Mouse (Mus musculus) lung, postnatal 25 days (tissue): ENCODE measurements around the gene Hdgfl2.

ENCODE experiments used
- DNase-seq: peaks from one replicate; pipeline ENCODE4 v3.0.0; 2022; ENCODE audit warnings: low spot score

The Hdgfl2 gene

DNA sequence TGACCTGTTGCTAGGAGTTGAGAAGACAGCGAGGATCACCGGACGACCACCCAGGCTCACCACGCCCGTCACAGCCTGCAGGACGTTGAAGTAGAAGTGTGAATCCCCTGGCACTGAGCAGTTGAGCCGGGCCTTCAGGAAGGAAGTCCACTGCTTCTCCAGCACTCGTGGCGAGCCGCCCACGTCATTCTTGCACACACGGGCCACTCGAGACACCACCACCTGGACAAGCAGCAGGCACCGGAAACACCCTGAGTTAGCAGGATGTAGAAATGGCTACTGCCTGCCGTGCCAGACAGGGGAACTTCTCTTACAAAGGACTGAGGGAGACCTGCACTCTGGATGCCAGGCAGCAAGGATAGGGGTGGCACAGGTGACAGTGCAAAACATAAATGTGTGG is 48.8 kb downstream of the Hdgfl2 start:
- no peak for DNase-seq

DNA sequence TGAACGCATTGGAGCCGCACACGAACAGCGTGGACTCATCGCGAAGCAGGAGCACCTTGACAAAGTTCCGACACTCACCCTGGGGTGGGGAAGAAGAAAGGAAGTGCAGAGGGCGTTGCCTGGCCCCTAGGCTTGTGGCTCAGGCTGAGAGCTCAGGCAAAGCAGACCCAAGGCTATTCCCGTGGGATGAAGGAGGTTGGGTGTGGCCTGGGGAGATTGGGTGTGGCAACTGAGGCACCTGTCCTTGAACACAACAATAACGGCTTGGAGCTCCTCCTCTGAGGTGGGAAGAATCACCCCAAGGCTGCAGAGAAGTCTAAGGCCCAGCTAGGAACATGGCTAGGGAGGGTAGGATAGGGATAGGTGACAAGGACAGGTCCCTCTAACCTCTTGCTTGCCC is 51.7 kb downstream of the Hdgfl2 start:
- no peak for DNase-seq

DNA sequence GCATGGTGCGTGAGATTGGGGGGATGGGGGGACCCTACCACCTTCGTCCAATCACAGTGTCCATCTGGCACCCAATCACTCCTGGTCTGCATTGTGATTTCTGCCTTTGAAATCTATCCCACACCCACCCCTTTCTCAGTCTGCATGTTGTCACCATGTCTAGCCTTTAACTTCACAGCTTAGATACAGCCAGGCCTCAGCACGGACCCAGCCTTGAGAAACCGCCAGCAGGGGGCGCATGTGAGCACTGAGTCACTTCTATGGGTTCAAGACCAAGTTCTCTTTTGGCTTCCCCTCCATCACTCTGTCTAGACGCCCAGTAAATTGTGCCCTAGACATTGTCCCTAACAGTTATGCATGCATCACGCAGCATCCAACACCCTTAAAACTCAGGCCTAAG is 52.4 kb downstream of the Hdgfl2 start:
- DNase-seq, result peak; percentile 66

- peak; percentile 63 for DNase-seq
Measured at GRCm38 (mm10) chr17:56132661-56133060, 53.2 kb downstream of the Hdgfl2 start.

DNA sequence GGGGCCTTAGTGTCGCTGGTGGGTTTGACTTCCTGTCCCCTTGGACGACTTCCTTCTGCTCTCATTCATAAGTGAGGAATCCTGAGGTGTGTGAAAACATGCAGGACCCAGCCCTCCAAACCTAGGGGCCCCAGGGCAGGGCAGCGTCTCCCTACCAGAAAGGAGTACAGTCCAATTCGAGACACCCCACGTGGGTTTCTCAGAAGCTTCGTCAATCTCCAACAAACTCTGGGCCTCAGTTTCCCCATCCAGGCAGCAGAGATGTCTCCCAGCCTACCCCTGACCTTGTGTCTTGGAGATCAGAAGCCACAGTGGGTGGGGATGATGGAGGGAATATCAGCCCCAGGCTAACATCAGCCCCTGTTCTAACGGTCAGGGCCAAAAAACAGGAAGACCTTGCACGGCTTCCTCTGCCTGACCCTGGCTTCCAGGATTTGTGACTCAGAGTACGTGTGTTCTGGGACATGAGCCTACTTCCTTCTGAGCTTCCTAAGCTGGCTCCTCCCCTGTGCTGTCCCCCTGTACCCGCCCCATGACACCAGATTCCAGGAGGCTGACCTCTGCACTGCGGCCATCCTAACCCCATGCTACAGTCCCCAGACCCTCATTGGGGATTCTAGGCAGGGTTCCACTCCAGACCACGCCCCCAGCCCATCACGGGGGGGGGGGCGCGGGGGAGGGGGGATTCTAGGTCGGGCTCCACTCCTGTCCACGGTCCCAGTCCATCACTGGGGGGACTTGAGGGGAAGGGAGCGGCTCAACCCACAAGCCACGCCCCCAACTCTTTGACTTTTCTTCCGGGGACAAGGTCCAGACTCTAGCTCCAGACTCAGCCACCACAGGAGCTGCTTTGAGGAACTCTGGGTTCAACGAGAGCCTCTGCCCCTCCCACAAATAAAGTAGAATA is 54.3 kb downstream of the Hdgfl2 start:
- peak; percentile 82 for DNase-seq

GRCm38 (mm10) chr17:56134463-56134971 is 55.1 kb downstream of the Hdgfl2 start:
- DNase-seq, result peak; percentile 70

GRCm38 (mm10) chr17:56136558-56136957 is 57.1 kb downstream of the Hdgfl2 start:
- no peak for DNase-seq

DNA sequence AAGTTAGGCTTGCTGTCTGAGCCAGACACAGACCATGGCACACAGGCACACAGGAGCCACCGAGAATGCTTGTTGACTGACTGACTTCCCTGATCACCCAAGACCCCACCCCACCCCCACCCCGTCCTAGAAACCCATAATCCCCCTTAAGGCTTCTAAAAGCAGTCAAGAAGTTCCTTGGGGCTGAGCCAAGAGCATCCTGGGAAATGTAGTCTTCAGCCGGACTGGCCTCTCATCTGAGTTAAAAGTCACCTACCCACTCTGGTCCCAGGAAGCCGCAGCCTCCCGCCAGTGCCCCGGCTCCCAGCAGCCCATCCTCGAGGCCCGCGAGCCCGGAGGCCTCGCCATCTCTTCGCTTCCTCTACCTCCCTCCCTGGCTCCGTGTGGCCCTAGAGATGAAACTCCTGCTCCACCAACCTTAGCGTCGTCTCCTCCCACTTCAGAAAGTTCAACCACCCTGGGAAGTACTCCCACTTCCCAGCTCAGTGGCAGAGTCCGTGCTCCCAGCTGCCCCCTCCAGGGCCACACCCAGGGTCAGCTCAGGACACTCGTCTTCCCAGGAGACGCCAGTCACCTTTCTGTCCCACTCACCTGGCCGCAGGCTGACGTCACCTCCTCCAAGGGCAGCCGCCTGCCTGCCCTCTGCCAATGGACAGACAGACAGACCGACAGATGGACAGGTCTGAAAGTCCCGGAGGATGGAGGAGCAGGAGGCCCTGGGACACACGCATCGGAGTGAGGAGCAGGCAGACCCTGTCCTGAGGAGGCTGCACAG is 58.6 kb downstream of the Hdgfl2 start:
- DNase-seq, result no peak

DNA sequence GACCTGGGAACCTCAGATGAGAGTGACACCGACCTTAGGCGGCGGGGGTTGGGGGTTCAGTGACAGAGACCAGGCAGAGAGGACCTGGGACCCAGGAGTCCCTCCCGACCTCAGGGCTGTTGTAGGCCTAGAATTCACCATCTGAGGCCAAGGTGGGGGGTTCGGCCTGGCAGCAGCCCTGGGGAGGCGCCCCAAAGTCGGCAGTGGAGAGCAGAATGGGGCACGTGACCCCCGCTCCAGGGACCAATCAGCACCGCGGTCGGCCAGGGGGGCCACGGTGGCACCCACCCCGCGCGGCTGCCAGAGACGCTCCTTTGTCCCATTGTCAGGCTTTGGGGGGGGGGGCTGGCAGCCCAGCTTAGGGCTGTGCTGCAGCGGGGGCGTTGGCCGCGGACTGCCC is 59.9 kb downstream of the Hdgfl2 start:
- no peak for DNase-seq

DNA sequence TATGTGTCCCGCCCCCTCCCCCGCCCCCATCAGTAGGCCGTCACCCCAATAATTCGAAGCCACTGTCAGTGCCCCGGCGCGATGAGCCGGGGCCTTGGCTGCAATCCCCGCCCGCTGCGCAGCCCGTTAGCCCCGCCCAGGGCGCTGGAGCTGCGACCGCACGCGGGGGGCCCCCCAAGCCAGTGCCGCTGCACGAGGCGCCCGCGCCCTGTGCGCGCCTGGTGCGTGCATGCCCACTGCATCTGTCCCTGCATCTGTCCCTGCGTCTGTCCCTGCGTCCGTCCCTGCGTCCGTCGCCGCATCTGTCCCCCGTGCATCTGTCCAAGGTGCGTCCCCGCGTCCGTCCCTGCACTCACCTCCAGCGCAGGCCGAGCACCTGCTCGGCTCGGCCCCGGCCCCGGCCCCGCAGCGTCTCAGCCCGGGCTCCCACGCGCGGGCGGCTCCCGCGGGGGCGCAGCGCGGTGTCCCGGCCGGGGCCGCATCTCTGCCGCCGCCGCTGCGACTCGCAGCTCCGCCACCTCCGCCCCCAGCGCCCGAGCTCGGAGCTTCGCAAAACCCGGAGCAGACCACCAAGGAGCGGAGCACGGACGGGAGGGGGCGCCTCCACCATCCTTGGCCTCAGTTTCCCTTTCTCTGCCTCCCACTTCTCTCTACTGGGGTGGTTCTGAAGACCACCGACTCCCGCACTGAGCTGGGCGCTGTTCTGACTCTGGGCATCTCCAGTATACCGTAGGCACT is 60.6 kb downstream of the Hdgfl2 start, which contains the start of gene Sema6b:
TSS of gene Sema6b (minus strand) at position 486 of the 738 bp plus-strand sequence.
- DNase-seq, result no peak

- no peak for DNase-seq
Measured at GRCm38 (mm10) chr17:56141702-56142605, 62.5 kb downstream of the Hdgfl2 start.

DNA sequence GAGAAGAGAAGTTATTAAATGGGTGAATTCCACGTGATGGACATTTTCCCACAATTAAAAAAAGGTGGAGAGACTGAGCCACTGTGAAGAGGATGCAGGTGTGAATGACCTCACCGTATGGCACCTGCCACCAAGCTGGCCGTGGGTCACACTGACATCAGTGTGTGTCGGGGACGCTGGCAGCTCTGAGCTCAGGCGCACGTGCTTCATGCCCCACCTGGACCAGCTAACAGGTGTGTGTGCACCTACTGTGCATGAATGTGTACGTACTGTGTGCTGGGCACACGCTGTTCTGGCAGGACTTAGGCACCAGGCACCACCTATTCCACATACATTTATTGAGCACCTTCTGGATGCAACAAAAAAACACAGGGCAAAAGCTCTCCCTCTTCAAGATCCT is 65.1 kb downstream of the Hdgfl2 start:
- DNase-seq, result no peak

- DNase-seq, result no peak
Measured at GRCm38 (mm10) chr17:56146131-56146530, 66.7 kb downstream of the Hdgfl2 start.

- DNase-seq, result no peak
Measured at GRCm38 (mm10) chr17:56147420-56147819, 68.0 kb downstream of the Hdgfl2 start.

DNA sequence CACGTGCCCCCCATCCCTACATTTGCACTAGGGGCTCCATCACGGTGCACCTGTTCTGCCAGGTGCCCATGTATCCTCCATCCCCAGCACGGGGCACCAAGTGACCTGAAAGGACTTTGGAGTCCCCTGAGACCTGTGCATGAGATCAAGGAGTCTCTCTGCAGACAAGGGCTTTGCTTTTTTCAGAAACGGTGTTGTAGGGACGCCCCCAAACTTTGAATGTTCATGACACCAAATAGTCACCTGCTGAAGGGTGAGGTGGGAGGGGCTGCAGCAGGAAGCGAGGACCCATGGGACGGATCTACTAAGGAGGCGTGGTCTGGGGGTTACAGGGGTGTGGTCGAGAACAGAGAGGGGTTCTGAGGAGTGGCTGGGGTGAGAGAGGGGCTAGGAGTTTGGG is 68.8 kb downstream of the Hdgfl2 start:
- DNase-seq, result no peak

- DNase-seq, result no peak
Measured at GRCm38 (mm10) chr17:56148790-56149618, 69.6 kb downstream of the Hdgfl2 start.

GRCm38 (mm10) chr17:56149897-56150296 is 70.5 kb downstream of the Hdgfl2 start:
- no peak for DNase-seq
